In the genomic region with DNA sequence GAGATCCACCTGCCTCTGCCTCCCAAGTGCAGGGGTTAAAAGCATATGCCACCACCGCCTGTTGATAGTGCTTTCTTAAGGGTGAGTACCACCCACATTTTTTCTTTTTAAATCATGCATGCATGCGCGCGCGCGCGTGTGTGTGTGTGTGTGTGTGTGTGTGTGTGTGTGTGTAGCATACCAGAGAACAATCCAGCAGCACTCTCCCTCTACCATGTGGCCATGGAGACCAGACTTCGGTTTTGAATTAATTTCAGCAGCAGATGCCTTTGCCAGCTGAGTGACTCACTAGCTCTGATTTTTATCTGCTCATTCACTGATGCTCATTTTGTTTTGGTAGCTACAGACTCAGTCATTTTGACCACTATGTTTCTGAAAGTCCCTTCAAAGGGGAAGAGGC, we compare ENCODE assay signal across 18 mouse cellular contexts. TPM values are rescaled to one million over a fixed set of nuclear protein-coding genes. Genes with fewer than 3 reads are reported as not detected.
A peak's percentile ranks its signal among the peaks of the same experiment; 100 is the strongest.
DNase-seq lines count a peak whose midpoint lies in the region; ATAC-seq lines count a peak whose summit lies in the region.
"Had no signal": no experiment of that assay in that cellular context is flagged by ENCODE, and none has a peak within 500 bp of the region (broad histone marks: within the 10 kb centered on the region; RNA-seq: fewer than 3 reads in every experiment).

No protein-coding gene starts in this region.

- H3K27ac ChIP-seq in forebrain, embryonic 12.5 days: no peak overlapping the region
- H3K27ac ChIP-seq: limb, embryonic 13.5 days had no signal

- no peak overlapping the region for H3K4me3 ChIP-seq in forebrain, embryonic 12.5 days (replicated peaks)
- H3K4me3 ChIP-seq: limb, embryonic 13.5 days had no signal

- intact Hi-C loops in left cerebral cortex, postnatal 25 days (cut with DNase I): no loop called here

- ATAC-seq in forebrain, embryonic 12.5 days (ENCODE audit: low FRiP score): no peak

- H3K36me3 ChIP-seq in forebrain, embryonic 12.5 days (replicated peaks): no peaks in the 10 kb centered on the region
- H3K36me3 ChIP-seq: limb, embryonic 13.5 days had no signal

- 0 out of 2 replicates have a peak, but pooled peaks cover 9% of the 10 kb centered on the region for H3K27me3 ChIP-seq in forebrain, embryonic 12.5 days
- H3K27me3 ChIP-seq: limb, embryonic 13.5 days had no signal

- peak; percentile 90 for DNase-seq in MN1 (ENCODE audit: low spot score)
- peak; percentile 37 for DNase-seq in fibroblast of lung, adult 2 months (ENCODE audit: low read depth)
- DNase-seq in layer of hippocampus, adult 9-10 months (ENCODE audit: low spot score): peak; percentile 41
- DNase-seq in left cerebral cortex, postnatal 25 days (ENCODE audit: low spot score in 2 of 2): peak; percentile 48 to 83
- no peak for DNase-seq in urinary bladder, postnatal 36 days (ENCODE audit: low spot score in 2 of 2)
- no peak for DNase-seq in kidney, adult 8-10 months
- DNase-seq in c-Kit-positive CD71-positive TER-119-positive erythroid progenitor cells, embryonic 14.5 days (ENCODE audit: low spot score): no peak
- DNase-seq: adrenal gland, postnatal 36 days; cerebellum, adult 8-10 months; lung, adult 18-20 months; spleen, adult 18-20 months had no signal

- H3K4me1 ChIP-seq in forebrain, embryonic 12.5 days: no peaks in the 10 kb centered on the region
- H3K4me1 ChIP-seq: limb, embryonic 13.5 days had no signal

- 89% methylated on average over 8 of the region's 8 CpGs for WGBS in forebrain, embryonic 12.5 days

- H3K9ac ChIP-seq in forebrain, embryonic 12.5 days: no peak overlapping the region
- H3K9ac ChIP-seq: limb, embryonic 13.5 days had no signal

- no peaks in the 10 kb centered on the region for H3K9me3 ChIP-seq in forebrain, embryonic 12.5 days
- H3K9me3 ChIP-seq: limb, embryonic 13.5 days had no signal

- H3K4me2 ChIP-seq in forebrain, embryonic 12.5 days: no peak overlapping the region
- H3K4me2 ChIP-seq: limb, embryonic 13.5 days had no signal

RNA-seq across cellular contexts. Expression of gene Gm34653, which starts 8.9 kb away (rescaled TPM):
- not detected for total RNA-seq in left cerebral cortex, postnatal 25 days (2021)
- polyA plus RNA-seq in forebrain, embryonic 12.5 days (2016; fragmentation: Nextera tagmentation; extraction: Ambion mirVana): not detected in 2 replicates
- total RNA-seq: adrenal gland, postnatal 36 days; heart, postnatal 25 days; megakaryocyte, adult 5-6 weeks; neutrophil, adult 5-6 weeks had no signal
- polyA plus RNA-seq: kidney, embryonic 16.5 days; testis, adult 2 months had no signal

RNA-seq across cellular contexts. Expression of gene Fbxw2, which starts 15.6 kb away (rescaled TPM):
- total RNA-seq in left cerebral cortex, postnatal 25 days (2021): 100 to 1,000 TPM in 1 of 2 experiments, 10 to 100 TPM in 1; 96.1 to 101 TPM
- polyA plus RNA-seq in forebrain, embryonic 12.5 days (2016; fragmentation: Nextera tagmentation; extraction: Ambion mirVana): 83.9 and 90.2 TPM in 2 replicates

RNA-seq across cellular contexts. Expression of gene Cutal, which starts 32.5 kb away (rescaled TPM):
- under 1 TPM; 0.25 to 0.41 TPM for total RNA-seq in left cerebral cortex, postnatal 25 days (2021)
- polyA plus RNA-seq in forebrain, embryonic 12.5 days (2016; fragmentation: Nextera tagmentation; extraction: Ambion mirVana): not detected in 2 replicates
- total RNA-seq: megakaryocyte, adult 5-6 weeks; neutrophil, adult 5-6 weeks had no signal

RNA-seq across cellular contexts. Expression of gene Psmd5, which starts 33.1 kb away (rescaled TPM):
- total RNA-seq in left cerebral cortex, postnatal 25 days (2021): 10 to 100 TPM; 33.3 to 38.0 TPM
- polyA plus RNA-seq in forebrain, embryonic 12.5 days (2016; fragmentation: Nextera tagmentation; extraction: Ambion mirVana): 97.9 and 110 TPM in 2 replicates

RNA-seq across cellular contexts. Expression of gene Rabepk, which starts 42.0 kb away (rescaled TPM):
- total RNA-seq in left cerebral cortex, postnatal 25 days (2021): 10 to 100 TPM; 30.8 to 34.0 TPM
- 23.3 and 23.4 TPM in 2 replicates for polyA plus RNA-seq in forebrain, embryonic 12.5 days (2016; fragmentation: Nextera tagmentation; extraction: Ambion mirVana)

Comparison
In these comparisons a context has a peak if more than half of its experiments do, and no peak if none do; other contexts are left out.
1. DNase-seq: peak in MN1 (single experiment), fibroblast of lung, adult 2 months (single experiment), layer of hippocampus, adult 9-10 months (single experiment) and left cerebral cortex, postnatal 25 days (2 of 2); none in urinary bladder, postnatal 36 days (0 of 2), kidney, adult 8-10 months (0 of 2) and c-Kit-positive CD71-positive TER-119-positive erythroid progenitor cells, embryonic 14.5 days (single experiment).